Mouse (Mus musculus): Measurements from ENCODE around the gene March6. TPM values are rescaled to one million over a fixed set of nuclear protein-coding genes. Genes with fewer than 3 reads are reported as not detected.

March6 gene
- polyA plus RNA-seq, 1 experiment from 2014 or later: 38.9 TPM

GRCm38 (mm10) chr15:31494803-31495202, 36.0 kb downstream of the March6 start:
- Histone ChIP-seq H3K4me3 (no peak overlapping the region), H3K27me3 (replicated peaks; ENCODE audit: low read depth, poor library complexity, severe bottlenecking) (no peaks in the 10 kb centered on the region), H3K36me3 (replicated peaks) (peaks cover 85% of the 10 kb centered on the region), H3K9me3 (no peaks in the 10 kb centered on the region), H3K4me1 (no peaks in the 10 kb centered on the region), H3K27ac (replicated peaks) (no peak overlapping the region)
- no peak for DNase-seq (ENCODE audit: low spot score)
- WGBS: 86% methylated on average over 9 of the region's 9 CpGs

- DNase-seq (ENCODE audit: low spot score): no peak
- H3K9me3 ChIP-seq: no peaks in the 10 kb centered on the region
- no peak overlapping the region for H3K4me3 ChIP-seq
- no peak overlapping the region for H3K27ac ChIP-seq (replicated peaks)
- H3K4me1 ChIP-seq: no peaks in the 10 kb centered on the region
- H3K36me3 ChIP-seq (replicated peaks): peaks cover 85% of the 10 kb centered on the region
- H3K27me3 ChIP-seq (replicated peaks; ENCODE audit: low read depth, poor library complexity, severe bottlenecking): no peaks in the 10 kb centered on the region
- WGBS: 74% methylated on average over 3 of the region's 3 CpGs
Measured at GRCm38 (mm10) chr15:31494310-31494709, 36.5 kb downstream of the March6 start.

- H3K4me1 ChIP-seq: no peaks in the 10 kb centered on the region
- no peaks in the 10 kb centered on the region for H3K9me3 ChIP-seq
- H3K27me3 ChIP-seq (replicated peaks; ENCODE audit: low read depth, poor library complexity, severe bottlenecking): no peaks in the 10 kb centered on the region
- WGBS: 75% methylated on average over 2 of the region's 2 CpGs
- peaks cover 76% of the 10 kb centered on the region for H3K36me3 ChIP-seq (replicated peaks)
- H3K4me3 ChIP-seq: no peak overlapping the region
- H3K27ac ChIP-seq (replicated peaks): no peak overlapping the region
- no peak for DNase-seq (ENCODE audit: low spot score)
Measured at GRCm38 (mm10) chr15:31487407-31487806, 43.4 kb downstream of the March6 start.

- Histone ChIP-seq H3K4me3 (no peak overlapping the region), H3K9me3 (no peaks in the 10 kb centered on the region), H3K27ac (replicated peaks) (no peak overlapping the region), H3K27me3 (replicated peaks; ENCODE audit: low read depth, poor library complexity, severe bottlenecking) (no peaks in the 10 kb centered on the region), H3K36me3 (replicated peaks) (peaks cover 85% of the 10 kb centered on the region), H3K4me1 (no peaks in the 10 kb centered on the region)
- no peak for DNase-seq (ENCODE audit: low spot score)
- 88% methylated on average over 1 of the region's 1 CpGs for WGBS
Measured at GRCm38 (mm10) chr15:31476678-31477077, 54.2 kb downstream of the March6 start.

GRCm38 (mm10) chr15:31472645-31473574, 57.9 kb downstream of the March6 start:
- 84% methylated on average over 4 of the region's 4 CpGs for WGBS
- no peaks in the 10 kb centered on the region for H3K27me3 ChIP-seq (replicated peaks; ENCODE audit: low read depth, poor library complexity, severe bottlenecking)

GRCm38 (mm10) chr15:31471529-31471928, 59.3 kb downstream of the March6 start:
- no peak overlapping the region for H3K4me3 ChIP-seq
- no peak overlapping the region for H3K27ac ChIP-seq (replicated peaks)
- no peaks in the 10 kb centered on the region for H3K4me1 ChIP-seq
- 93% methylated on average over 4 of the region's 4 CpGs for WGBS
- no peak for DNase-seq (ENCODE audit: low spot score)
- H3K36me3 ChIP-seq (replicated peaks): peaks cover 80% of the 10 kb centered on the region
- H3K27me3 ChIP-seq (replicated peaks; ENCODE audit: low read depth, poor library complexity, severe bottlenecking): no peaks in the 10 kb centered on the region
- H3K9me3 ChIP-seq: no peaks in the 10 kb centered on the region

More at GRCm38 (mm10) chr15:31472645-31473574, 57.9 kb downstream of the March6 start:
- Histone ChIP-seq H3K4me1 (no peaks in the 10 kb centered on the region), H3K27ac (replicated peaks) (no peak overlapping the region), H3K4me3 (no peak overlapping the region), H3K9me3 (no peaks in the 10 kb centered on the region), H3K36me3 (replicated peaks) (peaks cover 80% of the 10 kb centered on the region)
- DNase-seq (ENCODE audit: low spot score): no peak

- peaks cover 85% of the 10 kb centered on the region for H3K36me3 ChIP-seq (replicated peaks)
- H3K27me3 ChIP-seq (replicated peaks; ENCODE audit: low read depth, poor library complexity, severe bottlenecking): no peaks in the 10 kb centered on the region
- no peak overlapping the region for H3K27ac ChIP-seq (replicated peaks)
- no peaks in the 10 kb centered on the region for H3K4me1 ChIP-seq
- no peaks in the 10 kb centered on the region for H3K9me3 ChIP-seq
- 90% methylated on average over 4 of the region's 4 CpGs for WGBS
- no peak overlapping the region for H3K4me3 ChIP-seq
- no peak for DNase-seq (ENCODE audit: low spot score)
Measured at GRCm38 (mm10) chr15:31469497-31469896, 61.4 kb downstream of the March6 start.

GRCm38 (mm10) chr15:31468806-31469205, 62.0 kb downstream of the March6 start:
- Histone ChIP-seq H3K9me3 (no peaks in the 10 kb centered on the region), H3K36me3 (replicated peaks) (peaks cover 86% of the 10 kb centered on the region), H3K4me3 (no peak overlapping the region), H3K4me1 (no peaks in the 10 kb centered on the region), H3K27me3 (replicated peaks; ENCODE audit: low read depth, poor library complexity, severe bottlenecking) (no peaks in the 10 kb centered on the region), H3K27ac (replicated peaks) (no peak overlapping the region)
- DNase-seq (ENCODE audit: low spot score): no peak
- 96% methylated on average over 5 of the region's 5 CpGs for WGBS

GRCm38 (mm10) chr15:31466749-31467148, 64.1 kb downstream of the March6 start:
- no peak overlapping the region for H3K4me3 ChIP-seq
- H3K4me1 ChIP-seq: no peaks in the 10 kb centered on the region
- DNase-seq (ENCODE audit: low spot score): no peak
- H3K36me3 ChIP-seq (replicated peaks): peaks cover 95% of the 10 kb centered on the region
- no peaks in the 10 kb centered on the region for H3K27me3 ChIP-seq (replicated peaks; ENCODE audit: low read depth, poor library complexity, severe bottlenecking)
- WGBS: 96% methylated on average over 1 of the region's 1 CpGs
- no peak overlapping the region for H3K27ac ChIP-seq (replicated peaks)
- no peaks in the 10 kb centered on the region for H3K9me3 ChIP-seq

GRCm38 (mm10) chr15:31466295-31466694, 64.6 kb downstream of the March6 start:
- peaks cover 95% of the 10 kb centered on the region for H3K36me3 ChIP-seq (replicated peaks)
- H3K27me3 ChIP-seq (replicated peaks; ENCODE audit: low read depth, poor library complexity, severe bottlenecking): no peaks in the 10 kb centered on the region
- H3K4me3 ChIP-seq: no peak overlapping the region
- H3K4me1 ChIP-seq: no peaks in the 10 kb centered on the region
- no peaks in the 10 kb centered on the region for H3K9me3 ChIP-seq
- H3K27ac ChIP-seq (replicated peaks): no peak overlapping the region
- WGBS: 94% methylated on average over 5 of the region's 5 CpGs
- DNase-seq (ENCODE audit: low spot score): no peak

GRCm38 (mm10) chr15:31465806-31466205, 65.0 kb downstream of the March6 start:
- no peak overlapping the region for H3K27ac ChIP-seq (replicated peaks)
- WGBS: 97% methylated on average over 2 of the region's 2 CpGs
- DNase-seq (ENCODE audit: low spot score): no peak
- no peaks in the 10 kb centered on the region for H3K27me3 ChIP-seq (replicated peaks; ENCODE audit: low read depth, poor library complexity, severe bottlenecking)
- peaks cover 95% of the 10 kb centered on the region for H3K36me3 ChIP-seq (replicated peaks)
- H3K4me1 ChIP-seq: no peaks in the 10 kb centered on the region
- no peaks in the 10 kb centered on the region for H3K9me3 ChIP-seq
- H3K4me3 ChIP-seq: no peak overlapping the region

- H3K27ac ChIP-seq (replicated peaks): no peak overlapping the region
- no peaks in the 10 kb centered on the region for H3K9me3 ChIP-seq
- no peaks in the 10 kb centered on the region for H3K4me1 ChIP-seq
- no peaks in the 10 kb centered on the region for H3K27me3 ChIP-seq (replicated peaks; ENCODE audit: low read depth, poor library complexity, severe bottlenecking)
- H3K36me3 ChIP-seq (replicated peaks): peaks cover 89% of the 10 kb centered on the region
- no peak overlapping the region for H3K4me3 ChIP-seq
- no peak for DNase-seq (ENCODE audit: low spot score)
- 94% methylated on average over 2 of the region's 2 CpGs for WGBS
Measured at GRCm38 (mm10) chr15:31460571-31460970, 70.3 kb downstream of the March6 start.

- H3K4me1 ChIP-seq: peaks cover 4% of the 10 kb centered on the region; the same call in 1 of the 2 replicates
- no peak overlapping the region for H3K4me3 ChIP-seq
- H3K36me3 ChIP-seq (replicated peaks): peaks cover 71% of the 10 kb centered on the region
- no peak overlapping the region for H3K27ac ChIP-seq (replicated peaks)
- DNase-seq (ENCODE audit: low spot score): no peak
- WGBS: 89% methylated on average over 7 of the region's 7 CpGs
- H3K27me3 ChIP-seq (replicated peaks; ENCODE audit: low read depth, poor library complexity, severe bottlenecking): no peaks in the 10 kb centered on the region
- no peaks in the 10 kb centered on the region for H3K9me3 ChIP-seq
Measured at GRCm38 (mm10) chr15:31458081-31458480, 72.8 kb downstream of the March6 start.

Data from embryonic facial prominence, embryonic 10.5 days (tissue).